Mouse (Mus musculus) central nervous system, embryonic 11.5 days (tissue): Measurements from ENCODE around the gene Wap. TPM values are rescaled to one million over a fixed set of nuclear protein-coding genes. Genes with fewer than 3 reads are reported as not detected.

Experiments
- polyA plus RNA-seq: library from polyadenylated mRNA; depleted of rRNA; stranded (reverse); fragments of >200 nt; gene quantifications from 2 replicates; pipeline ENCODE4 v1.2.3, GENCODE M21; 2012; rRNA removed

Gene Wap
- not detected in 2 replicates for polyA plus RNA-seq

DNA sequence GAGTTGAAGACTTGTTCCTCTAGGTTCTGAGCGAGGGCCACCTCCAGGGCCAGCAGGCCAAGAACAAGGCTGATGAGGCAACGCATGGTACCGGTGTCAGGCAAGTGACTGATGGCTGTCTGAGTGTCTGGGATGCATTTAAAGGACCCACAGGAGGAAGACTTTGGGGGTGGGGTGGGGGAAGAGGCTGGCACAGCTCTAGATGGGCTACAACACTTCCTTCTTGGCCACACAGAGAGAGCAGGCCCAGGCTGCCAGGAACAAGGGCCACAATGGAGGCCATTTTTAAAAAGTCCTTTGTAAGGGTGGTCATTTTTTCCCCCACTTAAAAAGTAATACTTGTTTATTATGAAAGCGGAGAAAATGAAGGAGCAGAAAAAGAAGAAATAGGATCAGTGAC lies at the start of gene Wap:
Gene Wap, minus strand, starts transcription at position 101 of the 400 bp plus-strand sequence.

DNA sequence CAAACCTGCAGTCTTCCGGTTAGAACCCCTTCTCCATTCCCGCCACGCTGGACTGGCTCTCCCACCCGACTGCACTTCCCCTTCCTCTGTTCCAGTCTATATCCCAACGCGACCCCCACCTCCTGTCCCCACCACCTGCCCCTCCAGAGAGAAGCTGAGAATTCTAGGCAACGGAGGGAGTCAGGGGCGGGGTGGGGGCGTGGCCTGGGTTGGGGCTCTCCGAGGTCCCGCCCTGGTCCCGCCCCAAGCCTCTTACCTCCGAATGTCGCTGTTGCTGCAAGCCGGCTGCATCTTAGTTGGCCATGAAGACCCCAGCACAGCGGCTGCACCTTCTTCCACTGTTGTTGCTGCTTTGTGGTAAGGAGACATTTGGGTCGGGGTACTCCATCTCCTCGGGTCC lies 19.8 kb upstream of the Wap start, which contains the start of gene Ramp3:
Gene Ramp3, plus strand, starts transcription at position 251 of the 400 bp plus-strand sequence.

DNA sequence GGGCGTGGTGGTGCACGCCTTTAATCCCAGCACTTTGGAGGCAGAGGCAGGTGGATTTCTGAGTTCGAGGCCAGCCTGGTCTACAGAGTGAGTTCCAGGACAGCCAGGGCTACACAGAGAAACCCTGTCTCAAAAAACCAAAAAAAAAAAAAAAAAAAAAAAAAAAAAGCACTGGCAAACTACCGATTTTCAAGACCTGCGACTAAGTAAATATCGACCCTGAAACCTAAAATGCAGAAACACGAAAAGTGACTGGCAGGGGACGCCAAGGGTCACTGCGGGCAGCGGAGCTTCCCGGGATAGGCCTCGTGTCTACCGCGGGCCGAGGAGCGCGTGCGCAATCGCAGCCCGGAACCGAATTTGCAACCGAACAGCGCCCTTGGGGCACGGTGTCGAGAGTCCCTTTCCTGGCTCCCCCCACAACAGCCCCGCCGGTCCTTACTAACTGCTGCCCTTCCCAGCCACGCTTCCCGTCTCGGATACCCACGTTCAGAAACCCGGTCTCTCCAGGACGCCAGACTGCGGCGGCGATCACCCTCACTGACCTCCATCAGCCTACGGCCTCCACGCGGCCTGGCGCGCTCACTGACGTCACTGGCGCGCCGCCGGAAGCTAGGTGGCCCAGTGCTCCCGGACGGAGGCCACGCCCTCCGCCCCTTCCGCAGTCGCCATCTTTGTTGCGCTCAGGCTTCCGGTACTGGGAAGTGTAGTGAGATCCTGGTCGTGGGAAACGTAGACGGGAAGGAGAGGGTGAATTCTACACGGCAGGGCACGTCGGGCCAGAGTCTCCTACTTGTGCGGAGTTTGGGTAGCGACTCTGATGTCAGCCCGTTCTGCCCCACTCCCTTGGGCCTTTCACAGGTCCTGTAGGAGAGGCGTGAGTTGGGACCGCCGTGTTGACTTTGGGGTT lies 12.7 kb downstream of the Wap start, which contains the start of gene Tbrg4:
Gene Tbrg4, minus strand, starts transcription at position 590 of the 910 bp plus-strand sequence.

DNA sequence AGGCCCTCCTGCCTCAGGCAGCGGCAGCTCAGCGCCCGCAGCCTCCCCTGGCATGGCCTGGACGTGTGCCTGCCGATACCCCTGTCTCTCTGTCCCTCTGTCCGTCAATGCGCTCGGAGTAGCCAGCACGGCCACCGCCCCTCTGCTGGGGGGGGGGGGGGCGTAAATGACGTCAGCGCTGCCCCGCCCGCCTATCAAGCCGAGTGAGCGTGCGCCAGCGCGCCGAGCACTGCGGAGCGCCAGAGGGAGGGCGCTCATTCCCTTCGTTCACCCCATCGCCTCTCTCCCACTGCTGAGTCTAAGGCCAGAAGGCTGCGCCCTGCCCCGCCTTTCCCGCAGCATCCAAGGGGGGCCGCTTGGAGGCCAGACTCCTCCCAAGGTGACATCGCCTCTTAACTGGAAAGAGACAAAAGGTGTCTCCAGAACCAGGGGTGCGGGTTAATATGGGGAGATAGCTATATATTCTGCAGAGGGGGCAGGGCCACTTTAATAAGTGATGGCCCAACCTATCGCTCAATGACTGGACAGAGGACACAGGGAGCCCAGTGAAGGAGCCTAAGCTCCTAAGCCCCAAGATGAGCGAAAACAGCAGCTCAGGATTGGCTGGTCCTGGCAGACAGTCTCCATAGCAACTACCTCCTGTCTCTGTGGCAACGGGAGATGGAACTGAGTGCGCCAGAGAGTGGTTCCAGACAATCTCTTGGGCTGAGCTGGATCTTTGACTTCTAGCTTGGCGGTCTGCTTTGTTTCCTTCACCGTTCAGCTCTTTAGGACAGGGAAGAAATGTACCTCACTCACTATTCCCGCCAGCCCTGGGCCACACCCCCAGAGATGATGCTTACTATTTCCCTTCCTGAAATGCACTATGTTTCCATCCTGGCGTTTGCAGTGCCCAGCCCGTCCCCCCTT lies 32.7 kb downstream of the Wap start, which contains the start of gene Nacad:
Gene Nacad, minus strand, starts transcription at position 563 of the 909 bp plus-strand sequence.

Other genes with a start within 250 kb of the Wap start
- 42.8 and 57.0 TPM in 2 replicates for gene Zmiz2, start 249.6 kb downstream of the Wap start, polyA plus RNA-seq
- 3,603 and 3,967 TPM in 2 replicates for gene Ppia, start 223.2 kb downstream of the Wap start, polyA plus RNA-seq
- 491 and 846 TPM in 2 replicates for gene H2afv, start 194.2 kb downstream of the Wap start, polyA plus RNA-seq
- gene Purb, start 162.7 kb downstream of the Wap start, polyA plus RNA-seq = 14.3 and 20.2 TPM in 2 replicates
- 1.1 TPM in 2 replicates for gene Myo1g, start 117.7 kb downstream of the Wap start, polyA plus RNA-seq
- gene Ccm2, start 91.8 kb downstream of the Wap start, polyA plus RNA-seq = 49.6 and 82.5 TPM in 2 replicates
- gene Nacad, start 32.6 kb downstream of the Wap start, polyA plus RNA-seq = 34.7 and 73.7 TPM in 2 replicates
- 96.0 and 96.3 TPM in 2 replicates for gene Tbrg4, start 12.6 kb downstream of the Wap start, polyA plus RNA-seq
- gene Ramp3, start 19.9 kb upstream of the Wap start, polyA plus RNA-seq = 3.4 and 7.6 TPM in 2 replicates
- gene Gm11983, start 199.0 kb upstream of the Wap start, polyA plus RNA-seq = not detected in 2 replicates